Mouse (Mus musculus): ENCODE results near the gene Nudt16l1. TPM values are rescaled to one million over a fixed set of nuclear protein-coding genes. Genes with fewer than 3 reads are reported as not detected.

Gene Nudt16l1
- 102 and 141 TPM in 2 replicates for polyA plus RNA-seq (2012; rRNA removed)

DNA sequence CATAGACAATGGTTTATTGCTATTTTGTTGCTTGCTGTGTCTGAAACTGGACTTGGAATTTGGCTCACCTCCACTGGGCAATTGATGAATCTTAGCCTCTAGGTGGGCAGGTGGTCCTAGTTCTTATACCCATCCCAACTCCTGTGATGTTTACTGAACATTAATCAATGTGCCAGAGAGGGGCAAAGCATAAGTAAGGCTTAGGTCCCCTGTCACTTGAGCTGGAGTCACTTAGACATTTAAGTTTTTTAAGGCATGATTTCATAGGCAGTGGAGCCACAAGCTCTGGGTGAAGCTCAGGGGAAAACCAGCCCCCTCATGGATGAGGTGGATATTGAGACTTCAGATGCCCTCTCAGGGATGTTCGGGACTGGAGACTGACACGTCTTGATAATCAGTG, at the start of gene Nudt16l1:
Gene Nudt16l1, plus strand, starts transcription at position 301 of the 400 bp plus-strand sequence.
- DNase-seq (ENCODE audit: low read depth), result no peak
- TF ChIP-seq POLR2A (IDR thresholded peaks at IDR 0.05; ENCODE audit: borderline replicate concordance, extremely low read depth, insufficient read depth, insufficient read length, poor library complexity, severe bottlenecking), result no peak
- TF ChIP-seq CTCF (IDR thresholded peaks at IDR 0.05; ENCODE audit: borderline replicate concordance, extremely low read depth, insufficient read depth, insufficient read length), result no peak

DNA sequence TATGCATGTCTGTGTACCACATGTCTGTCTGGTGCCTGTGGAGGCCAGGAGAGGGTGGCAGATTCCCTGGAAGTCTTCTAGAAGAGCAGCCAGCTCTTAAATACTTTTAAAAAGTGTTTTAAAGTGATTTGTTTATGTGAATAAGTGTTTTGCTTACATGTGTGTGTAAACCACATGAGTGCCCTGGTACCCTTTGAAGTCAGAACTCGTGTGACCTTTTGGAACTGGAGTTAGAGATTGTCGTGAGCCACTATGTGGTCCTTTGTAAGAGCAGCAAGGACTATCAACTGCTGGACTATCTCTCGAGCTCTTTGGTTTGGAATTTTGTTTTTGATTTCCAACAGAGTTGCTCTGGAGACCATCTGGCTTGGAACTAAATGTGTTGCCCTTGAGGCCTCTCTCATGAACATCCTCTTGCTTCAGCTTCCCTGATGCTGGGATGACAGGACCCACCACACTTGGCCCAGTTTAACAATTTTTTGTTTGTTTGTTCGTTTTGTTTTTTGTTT, 48.3 kb upstream of the Nudt16l1 start:
- DNase-seq (ENCODE audit: low read depth), result no peak
- TF ChIP-seq CTCF (IDR thresholded peaks at IDR 0.05; ENCODE audit: borderline replicate concordance, extremely low read depth, insufficient read depth, insufficient read length), result no peak
- TF ChIP-seq POLR2A (IDR thresholded peaks at IDR 0.05; ENCODE audit: borderline replicate concordance, extremely low read depth, insufficient read depth, insufficient read length, poor library complexity, severe bottlenecking), result no peak

DNA sequence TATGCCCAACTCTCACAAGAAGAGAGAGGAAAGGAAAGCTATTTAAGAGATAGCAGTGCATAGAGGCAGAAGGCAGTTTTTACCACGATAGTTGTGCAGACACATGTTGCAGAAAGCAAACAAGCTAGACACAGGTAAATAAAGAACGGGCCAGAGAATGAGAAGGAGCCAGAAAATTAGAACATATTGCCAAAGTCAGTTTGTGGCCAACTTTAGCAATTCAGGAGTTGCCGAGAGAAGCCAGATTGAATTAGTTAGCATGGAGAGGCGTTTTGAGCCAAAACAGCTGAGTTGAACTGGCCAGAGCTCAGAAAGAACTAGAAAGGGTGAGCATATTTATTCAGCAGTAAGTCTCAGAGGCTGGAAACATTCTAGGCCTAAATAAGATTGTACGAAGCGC, 46.4 kb upstream of the Nudt16l1 start:
- TF ChIP-seq POLR2A (IDR thresholded peaks at IDR 0.05; ENCODE audit: borderline replicate concordance, extremely low read depth, insufficient read depth, insufficient read length, poor library complexity, severe bottlenecking), result no peak
- TF ChIP-seq CTCF (IDR thresholded peaks at IDR 0.05; ENCODE audit: borderline replicate concordance, extremely low read depth, insufficient read depth, insufficient read length), result no peak
- no peak for DNase-seq (ENCODE audit: low read depth)

DNA sequence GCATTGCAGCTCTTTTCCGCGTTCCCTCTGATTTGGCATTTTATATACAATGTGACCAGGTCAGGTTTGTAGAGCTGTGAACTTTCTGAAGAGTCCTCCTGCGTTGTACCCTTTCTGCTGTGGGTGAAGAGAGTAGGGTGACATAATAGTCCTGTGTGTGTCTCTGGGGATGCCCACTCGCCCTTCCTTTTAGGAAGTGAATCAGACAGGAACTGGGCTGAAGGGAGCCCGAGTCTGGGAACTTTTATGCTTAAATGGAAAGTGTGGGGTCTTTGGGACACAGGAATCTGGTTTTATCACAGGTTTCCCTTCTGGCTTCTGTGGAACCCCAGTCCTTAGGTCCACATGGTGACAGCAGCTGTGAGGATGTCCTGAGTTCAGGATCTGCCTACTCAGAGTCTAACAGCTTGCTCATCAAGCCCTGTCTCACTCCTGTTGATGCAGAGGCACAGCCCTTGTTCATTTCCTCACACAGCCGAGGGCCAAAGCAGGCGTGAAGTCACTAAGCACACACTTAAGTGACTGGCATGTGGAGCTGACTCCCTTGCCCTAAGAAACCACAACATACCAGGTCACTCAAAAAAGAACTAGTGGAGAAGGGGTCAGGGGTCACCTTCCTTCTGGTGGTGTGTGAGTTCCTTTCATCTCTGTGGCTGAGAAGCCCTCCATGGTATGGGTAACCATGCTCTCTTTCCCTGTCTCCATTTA, 44.2 kb upstream of the Nudt16l1 start:
- TF ChIP-seq CTCF (IDR thresholded peaks at IDR 0.05; ENCODE audit: borderline replicate concordance, extremely low read depth, insufficient read depth, insufficient read length) (no peak), POLR2A (IDR thresholded peaks at IDR 0.05; ENCODE audit: borderline replicate concordance, extremely low read depth, insufficient read depth, insufficient read length, poor library complexity, severe bottlenecking) (no peak)

DNA sequence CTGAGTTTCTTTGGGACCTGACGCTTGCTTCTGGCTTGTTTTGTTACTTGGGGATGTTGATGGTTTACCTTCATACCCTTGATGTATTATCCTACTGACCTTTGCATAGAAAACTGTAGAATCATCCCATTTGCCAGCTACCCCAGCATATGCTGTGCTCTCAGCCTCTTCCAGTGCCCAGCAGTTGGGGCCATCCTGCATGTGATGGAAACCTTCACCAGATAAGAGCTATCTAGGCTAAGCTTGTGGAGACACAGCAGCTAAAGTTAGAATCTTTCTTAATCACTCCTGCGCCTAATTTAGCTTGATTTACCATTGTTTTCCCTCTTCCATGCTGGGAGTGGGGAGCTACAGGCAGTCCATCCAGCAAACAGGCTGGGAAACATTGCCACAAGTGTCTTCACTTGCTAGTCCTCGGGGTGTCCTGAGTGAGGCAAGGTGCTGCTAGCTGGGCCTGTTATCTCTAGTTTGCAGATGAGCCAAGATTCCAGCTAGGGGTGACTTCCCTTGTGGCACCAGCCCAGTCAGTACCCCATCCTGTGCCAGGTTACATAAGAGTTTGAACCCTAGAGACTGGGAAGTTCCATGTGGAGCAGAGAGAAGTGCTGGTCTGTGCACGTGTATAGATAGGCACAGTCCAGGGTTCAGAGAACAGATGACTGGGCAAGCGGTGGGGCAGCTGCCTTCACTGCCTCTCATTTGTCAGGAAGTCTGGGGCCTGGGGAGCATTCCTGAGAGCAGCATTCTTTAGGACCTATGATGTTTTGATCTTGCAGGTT, 42.1 kb upstream of the Nudt16l1 start:
- TF ChIP-seq CTCF (IDR thresholded peaks at IDR 0.05; ENCODE audit: borderline replicate concordance, extremely low read depth, insufficient read depth, insufficient read length) (no peak), POLR2A (IDR thresholded peaks at IDR 0.05; ENCODE audit: borderline replicate concordance, extremely low read depth, insufficient read depth, insufficient read length, poor library complexity, severe bottlenecking) (no peak)
- no peak for DNase-seq (ENCODE audit: low read depth)

More for the DNA sequence above, 44.2 kb upstream of the Nudt16l1 start:
- no peak for DNase-seq (ENCODE audit: low read depth)

DNA sequence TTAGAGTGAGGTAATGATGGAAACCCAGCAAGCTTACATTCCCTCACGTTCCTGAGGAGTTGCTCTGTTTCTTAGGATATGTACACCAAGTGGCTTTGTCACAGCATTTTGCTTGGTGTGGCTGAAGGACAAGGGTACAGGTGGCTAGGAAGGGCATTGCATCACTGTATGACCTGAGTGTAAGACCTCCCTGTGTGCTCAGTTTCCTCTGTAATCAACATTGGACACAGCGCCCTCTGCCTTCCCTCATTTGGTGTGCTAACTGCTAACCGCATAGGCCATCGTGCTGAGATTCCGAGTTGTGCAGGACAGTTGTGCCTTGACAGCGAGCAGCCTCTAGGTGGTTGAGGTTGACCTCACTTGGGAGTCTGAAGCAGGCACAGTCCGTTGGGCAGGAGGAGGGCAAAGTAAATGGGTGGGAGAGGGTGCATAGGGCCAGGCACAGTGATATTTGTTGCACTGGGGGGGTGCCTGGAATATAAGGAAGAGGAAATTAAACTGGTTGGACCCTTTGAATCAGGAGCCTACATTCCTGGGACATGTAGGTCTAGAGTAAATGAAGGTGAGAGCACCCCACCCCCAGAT, 41.3 kb upstream of the Nudt16l1 start:
- TF ChIP-seq CTCF (IDR thresholded peaks at IDR 0.05; ENCODE audit: borderline replicate concordance, extremely low read depth, insufficient read depth, insufficient read length) (no peak), POLR2A (IDR thresholded peaks at IDR 0.05; ENCODE audit: borderline replicate concordance, extremely low read depth, insufficient read depth, insufficient read length, poor library complexity, severe bottlenecking) (no peak)

DNA sequence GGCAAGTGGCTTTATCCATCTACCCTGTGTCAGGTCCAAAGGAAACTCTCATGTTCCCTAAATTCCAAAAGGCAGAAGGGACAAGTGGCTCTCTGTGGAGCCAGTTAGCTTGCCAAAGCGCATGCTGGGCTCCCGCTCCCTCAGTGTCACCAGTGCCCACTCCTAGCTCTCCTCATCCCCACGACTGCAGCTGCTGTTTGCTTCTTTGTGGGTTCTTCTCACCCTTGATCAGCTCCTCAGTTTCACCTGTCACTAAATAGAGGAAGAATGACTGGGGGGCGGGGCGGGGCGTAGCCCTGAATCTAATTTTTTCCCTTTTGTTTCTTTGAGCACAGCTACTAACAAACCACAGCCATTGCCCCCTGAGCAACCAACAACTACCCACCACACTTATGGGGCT, 39.7 kb upstream of the Nudt16l1 start:
- no peak for TF ChIP-seq POLR2A (IDR thresholded peaks at IDR 0.05; ENCODE audit: borderline replicate concordance, extremely low read depth, insufficient read depth, insufficient read length, poor library complexity, severe bottlenecking)
- no peak for TF ChIP-seq CTCF (IDR thresholded peaks at IDR 0.05; ENCODE audit: borderline replicate concordance, extremely low read depth, insufficient read depth, insufficient read length)
- DNase-seq (ENCODE audit: low read depth), result no peak

More for the DNA sequence above, 41.3 kb upstream of the Nudt16l1 start:
- no peak for DNase-seq (ENCODE audit: low read depth)

DNA sequence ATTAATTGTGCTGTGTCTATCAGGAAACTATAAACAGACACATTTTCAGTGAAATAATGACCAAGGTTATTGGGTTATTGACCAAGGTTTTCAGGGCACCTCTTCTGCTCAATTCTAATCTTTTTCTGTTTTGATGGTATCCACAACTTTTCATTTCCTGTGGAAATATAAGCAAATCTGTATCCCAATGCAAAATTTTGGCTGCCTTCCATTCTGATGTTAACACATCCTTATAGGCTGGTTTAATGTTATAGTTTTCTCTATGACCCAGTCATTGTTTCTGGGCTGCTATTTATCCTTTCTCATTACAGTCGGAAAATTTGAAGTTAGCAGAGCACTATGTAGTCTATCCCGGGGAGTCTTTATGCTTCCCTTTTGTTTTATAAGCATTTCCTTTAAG, 38.9 kb upstream of the Nudt16l1 start:
- TF ChIP-seq POLR2A (IDR thresholded peaks at IDR 0.05; ENCODE audit: borderline replicate concordance, extremely low read depth, insufficient read depth, insufficient read length, poor library complexity, severe bottlenecking) (no peak), CTCF (IDR thresholded peaks at IDR 0.05; ENCODE audit: borderline replicate concordance, extremely low read depth, insufficient read depth, insufficient read length) (no peak)
- DNase-seq (ENCODE audit: low read depth), result no peak

DNA sequence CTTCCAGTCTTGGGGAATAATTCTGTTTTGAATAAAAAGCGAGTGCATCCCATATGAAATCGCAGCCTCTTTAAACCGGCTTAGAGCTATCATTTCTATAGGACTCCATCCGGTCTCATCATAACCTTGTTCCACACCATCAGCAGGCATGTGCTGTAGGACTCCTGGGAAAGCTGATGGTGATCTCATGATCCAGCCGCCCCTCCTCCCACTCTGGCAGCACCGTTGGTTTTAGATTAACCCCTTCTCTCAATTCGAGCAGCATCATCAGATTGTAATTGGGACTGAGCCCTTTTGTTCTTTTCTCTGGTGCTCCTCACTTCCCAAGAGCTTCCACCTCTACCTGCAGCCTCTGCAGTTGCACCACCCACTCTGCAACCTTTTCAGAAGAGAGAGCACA, 37.4 kb upstream of the Nudt16l1 start:
- DNase-seq (ENCODE audit: low read depth), result no peak
- TF ChIP-seq POLR2A (IDR thresholded peaks at IDR 0.05; ENCODE audit: borderline replicate concordance, extremely low read depth, insufficient read depth, insufficient read length, poor library complexity, severe bottlenecking) (no peak), CTCF (IDR thresholded peaks at IDR 0.05; ENCODE audit: borderline replicate concordance, extremely low read depth, insufficient read depth, insufficient read length) (no peak)

DNA sequence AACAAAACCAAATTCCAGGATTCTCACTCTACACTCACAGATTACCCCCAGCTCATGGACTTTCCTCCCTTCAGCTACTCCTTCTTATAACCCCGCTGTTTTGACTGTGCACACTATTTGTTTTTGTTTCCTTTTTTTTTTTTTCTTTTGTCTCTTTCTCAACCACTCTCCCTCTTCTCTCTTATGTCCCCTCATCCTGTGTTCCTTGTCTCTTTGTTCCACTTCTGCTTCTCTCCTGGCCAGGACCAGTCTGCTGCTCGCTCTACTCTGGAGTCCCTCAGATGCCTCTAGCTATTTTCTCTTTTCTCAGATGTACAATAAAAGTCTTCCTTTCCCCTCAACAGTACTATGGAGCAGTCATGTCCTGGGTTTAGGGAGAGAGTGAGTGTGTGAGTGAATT, 36.2 kb upstream of the Nudt16l1 start:
- DNase-seq (ENCODE audit: low read depth), result no peak
- TF ChIP-seq CTCF (IDR thresholded peaks at IDR 0.05; ENCODE audit: borderline replicate concordance, extremely low read depth, insufficient read depth, insufficient read length), result no peak
- TF ChIP-seq POLR2A (IDR thresholded peaks at IDR 0.05; ENCODE audit: borderline replicate concordance, extremely low read depth, insufficient read depth, insufficient read length, poor library complexity, severe bottlenecking), result no peak

DNA sequence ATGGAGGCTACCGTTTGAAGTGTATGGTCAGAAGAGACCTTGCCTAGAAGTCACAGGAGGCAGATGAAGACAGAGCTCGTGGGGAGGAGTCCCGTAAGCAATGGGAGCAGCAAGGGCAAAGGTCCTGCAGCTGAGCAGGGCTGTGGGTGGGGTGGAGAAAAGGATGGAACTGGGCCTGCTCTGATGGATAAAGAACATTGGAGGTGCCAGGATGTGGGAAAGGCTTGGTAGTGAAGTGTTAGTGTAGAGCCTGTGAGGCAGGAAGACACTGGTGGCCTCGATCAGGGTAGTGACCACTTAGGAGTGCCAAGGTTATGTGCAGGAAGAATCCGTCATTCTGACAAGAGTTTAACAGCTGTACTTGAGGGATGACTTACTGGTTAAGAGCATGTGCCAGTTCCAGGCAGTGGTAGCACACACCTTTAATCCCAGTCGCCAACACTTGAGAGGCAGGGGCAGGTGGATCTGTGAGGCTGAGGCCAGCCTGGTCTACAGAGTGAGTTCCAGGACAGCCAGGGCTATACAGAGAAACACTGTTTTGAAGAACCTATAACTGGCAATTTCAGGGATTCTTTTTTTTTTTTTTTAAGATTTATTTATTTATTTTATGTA, 35.0 kb upstream of the Nudt16l1 start:
- no peak for TF ChIP-seq CTCF (IDR thresholded peaks at IDR 0.05; ENCODE audit: borderline replicate concordance, extremely low read depth, insufficient read depth, insufficient read length)
- TF ChIP-seq POLR2A (IDR thresholded peaks at IDR 0.05; ENCODE audit: borderline replicate concordance, extremely low read depth, insufficient read depth, insufficient read length, poor library complexity, severe bottlenecking), result no peak
- no peak for DNase-seq (ENCODE audit: low read depth)

All from brain, embryonic 14.5 days (tissue).